Mouse (Mus musculus): ENCODE results near the gene Fbxl5. TPM values are rescaled to one million over a fixed set of nuclear protein-coding genes. Genes with fewer than 3 reads are reported as not detected.

The Fbxl5 gene
- total RNA-seq, 2 experiments from 2014 or later: 77.7 to 88.1 TPM

GRCm38 (mm10) chr5:43836590-43836989 lies 15.2 kb upstream of the Fbxl5 start:
- no peak for DNase-seq (ENCODE audit: low spot score in 2 of 2)

GRCm38 (mm10) chr5:43827366-43827765 lies 5.9 kb upstream of the Fbxl5 start:
- no peak for DNase-seq (ENCODE audit: low spot score in 2 of 2)

GRCm38 (mm10) chr5:43826883-43827282 lies 5.4 kb upstream of the Fbxl5 start:
- DNase-seq (ENCODE audit: low spot score in 2 of 2): no peak

GRCm38 (mm10) chr5:43824580-43824979 lies 3.1 kb upstream of the Fbxl5 start:
- no peak for DNase-seq (ENCODE audit: low spot score in 2 of 2)

- no peak for DNase-seq (ENCODE audit: low spot score in 2 of 2)
Measured at GRCm38 (mm10) chr5:43822824-43823223, 1.4 kb upstream of the Fbxl5 start.

GRCm38 (mm10) chr5:43822199-43822598 lies 761 bp upstream of the Fbxl5 start:
- no peak for DNase-seq (ENCODE audit: low spot score in 2 of 2)

GRCm38 (mm10) chr5:43820785-43821184 lies 653 bp downstream of the Fbxl5 start:
- DNase-seq (ENCODE audit: low spot score in 2 of 2): no peak

- no peak for DNase-seq (ENCODE audit: low spot score in 2 of 2)
Measured at GRCm38 (mm10) chr5:43818695-43819094, 2.7 kb downstream of the Fbxl5 start, which contains the start of gene Bst1. Gene Bst1 (plus strand): TSS chr5:43818885.

GRCm38 (mm10) chr5:43815769-43816168 lies 5.7 kb downstream of the Fbxl5 start:
- no peak for DNase-seq (ENCODE audit: low spot score in 2 of 2)

- no peak for DNase-seq (ENCODE audit: low spot score in 2 of 2)
Measured at GRCm38 (mm10) chr5:43814536-43814935, 6.9 kb downstream of the Fbxl5 start.

- no peak for DNase-seq (ENCODE audit: low spot score in 2 of 2)
Measured at GRCm38 (mm10) chr5:43810427-43811062, 10.9 kb downstream of the Fbxl5 start.

GRCm38 (mm10) chr5:43807744-43808696 lies 13.4 kb downstream of the Fbxl5 start:
- peak; percentile 83 to 88 for DNase-seq (ENCODE audit: low spot score in 2 of 2)

- DNase-seq (ENCODE audit: low spot score in 2 of 2): no peak
Measured at GRCm38 (mm10) chr5:43806914-43807313, 14.5 kb downstream of the Fbxl5 start.

- DNase-seq (ENCODE audit: low spot score in 2 of 2): no peak
Measured at GRCm38 (mm10) chr5:43806340-43806739, 15.1 kb downstream of the Fbxl5 start.

GRCm38 (mm10) chr5:43805401-43805800 lies 16.0 kb downstream of the Fbxl5 start:
- no peak for DNase-seq (ENCODE audit: low spot score in 2 of 2)

- DNase-seq (ENCODE audit: low spot score in 2 of 2): no peak
Measured at GRCm38 (mm10) chr5:43801798-43802197, 19.6 kb downstream of the Fbxl5 start.

- DNase-seq (ENCODE audit: low spot score in 2 of 2): no peak
Measured at GRCm38 (mm10) chr5:43801253-43801652, 20.2 kb downstream of the Fbxl5 start.

GRCm38 (mm10) chr5:43800700-43801099 lies 20.7 kb downstream of the Fbxl5 start:
- DNase-seq (ENCODE audit: low spot score in 2 of 2): no peak

- DNase-seq (ENCODE audit: low spot score in 2 of 2): no peak
Measured at GRCm38 (mm10) chr5:43799530-43799929, 21.9 kb downstream of the Fbxl5 start.

- DNase-seq (ENCODE audit: low spot score in 2 of 2): no peak
Measured at GRCm38 (mm10) chr5:43792354-43792753, 29.1 kb downstream of the Fbxl5 start.

- DNase-seq (ENCODE audit: low spot score in 2 of 2): no peak
Measured at GRCm38 (mm10) chr5:43787976-43788752, 33.3 kb downstream of the Fbxl5 start.

- no peak for DNase-seq (ENCODE audit: low spot score in 2 of 2)
Measured at GRCm38 (mm10) chr5:43786607-43787006, 34.8 kb downstream of the Fbxl5 start.

All from layer of hippocampus, postnatal 10 days (tissue).